Mouse (Mus musculus) stomach, postnatal 0 days (tissue): ENCODE data around the gene Mgll.
A peak's percentile ranks its signal among the peaks of the same experiment; 100 is the strongest.

ENCODE experiments used
- CTCF ChIP-seq: IDR thresholded peaks from 2 replicates; pipeline ENCODE4 v1.5.1; 2016; ENCODE audit warnings: antibody characterized with exemption, low read depth, mild to moderate bottlenecking, moderate library complexity
- EP300 ChIP-seq: optimal IDR thresholded peaks from 2 replicates; pipeline ENCODE3; 2016; ENCODE audit warnings: antibody characterized with exemption

DNA sequence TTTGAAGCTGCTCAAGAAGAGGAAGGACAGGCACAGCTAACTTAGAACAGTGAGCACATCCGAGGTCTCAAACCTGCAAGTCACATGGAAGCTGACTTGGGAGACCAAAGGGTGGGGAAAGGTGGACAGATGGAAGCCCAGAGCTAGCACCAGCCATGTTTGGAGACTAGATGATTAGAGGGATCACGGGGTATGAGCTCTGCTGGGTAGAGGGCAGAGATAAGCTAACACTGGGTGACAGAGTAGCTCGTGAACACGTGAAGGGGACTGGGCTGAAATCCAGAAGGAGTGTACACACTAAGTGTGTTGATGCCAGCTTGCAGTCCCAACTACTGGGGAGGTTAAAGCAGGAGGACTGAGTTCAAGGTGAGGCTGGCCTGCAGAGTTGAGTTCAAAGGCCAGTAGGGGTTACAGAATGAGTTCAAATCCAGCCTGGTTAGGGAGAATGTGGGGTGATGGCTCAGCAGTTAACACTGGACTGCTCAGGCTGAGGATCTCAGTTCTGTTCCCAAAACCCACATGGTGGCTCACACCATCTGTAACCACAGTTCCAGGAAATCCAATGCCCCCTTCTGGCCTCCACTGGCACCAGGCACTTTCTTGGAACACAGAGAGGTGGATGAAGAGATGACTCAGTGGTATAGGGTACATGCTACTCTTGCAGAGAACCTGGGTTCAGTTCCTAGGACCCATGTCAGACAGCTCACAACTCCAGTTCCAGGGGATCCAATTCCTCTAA, 79.9 kb downstream of the Mgll start:
- peak; percentile 22; the same call in 1 of the 2 replicates for TF ChIP-seq CTCF
- TF ChIP-seq EP300, result no peak
